ENCODE assay signal across 19 mouse cellular contexts in genomic region chr10:69917711-69918110, GRCm38 (mm10).
"Had no signal": no experiment of that assay in that cellular context is flagged by ENCODE, and none has a peak within 500 bp of the region (broad histone marks: within the 10 kb centered on the region; RNA-seq: fewer than 3 reads in every experiment).

No protein-coding gene starts in this region.

- H3K9me3 ChIP-seq: lung, embryonic 15.5 days; megakaryocyte, embryonic 14.5 days; midbrain, embryonic 12.5 days; midbrain, embryonic 15.5 days; neural tube, embryonic 12.5 days had no signal

- ATAC-seq: liver, postnatal 0 days; lung, postnatal 0 days; midbrain, embryonic 15.5 days had no signal

- H3K4me1 ChIP-seq: lung, embryonic 15.5 days; megakaryocyte, embryonic 14.5 days; midbrain, embryonic 12.5 days; midbrain, embryonic 15.5 days; neural tube, embryonic 12.5 days had no signal

- H3K27ac ChIP-seq: lung, embryonic 15.5 days; macrophage; midbrain, embryonic 12.5 days; midbrain, embryonic 15.5 days; neural tube, embryonic 12.5 days had no signal

- H3K4me2 ChIP-seq: lung, embryonic 15.5 days; midbrain, embryonic 12.5 days; midbrain, embryonic 15.5 days; neural tube, embryonic 12.5 days had no signal

- H3K9ac ChIP-seq: liver, postnatal 0 days; lung, embryonic 15.5 days; midbrain, embryonic 12.5 days; midbrain, embryonic 15.5 days; neural tube, embryonic 12.5 days had no signal

- H3K4me3 ChIP-seq: lung, embryonic 15.5 days; megakaryocyte, embryonic 14.5 days; midbrain, embryonic 12.5 days; midbrain, embryonic 15.5 days; neural tube, embryonic 12.5 days had no signal

- H3K27me3 ChIP-seq: lung, embryonic 15.5 days; megakaryocyte, embryonic 14.5 days; midbrain, embryonic 15.5 days; neural tube, embryonic 12.5 days had no signal

- H3K36me3 ChIP-seq: lung, embryonic 15.5 days had no signal

- DNase-seq: liver, postnatal 0 days; lung, adult 2 months; lung, postnatal 14 days; lung, postnatal 36 days; retina, postnatal 1 day; right cerebral cortex, adult 18-20 months; right cerebral cortex, postnatal 25 days; right cerebral cortex, postnatal 4 days; spleen, adult 18-20 months; thymus, adult 18-20 months; thymus, postnatal 14 days; thymus, postnatal 36 days had no signal
